Mouse (Mus musculus): ENCODE measurements at regions not wholly inside any gene's neighbourhood (a gene's known extent, or its start where the extent isn't known, plus 50 kb on each side); places are given as distances from the start of the nearest gene placed in this dataset.

DNA sequence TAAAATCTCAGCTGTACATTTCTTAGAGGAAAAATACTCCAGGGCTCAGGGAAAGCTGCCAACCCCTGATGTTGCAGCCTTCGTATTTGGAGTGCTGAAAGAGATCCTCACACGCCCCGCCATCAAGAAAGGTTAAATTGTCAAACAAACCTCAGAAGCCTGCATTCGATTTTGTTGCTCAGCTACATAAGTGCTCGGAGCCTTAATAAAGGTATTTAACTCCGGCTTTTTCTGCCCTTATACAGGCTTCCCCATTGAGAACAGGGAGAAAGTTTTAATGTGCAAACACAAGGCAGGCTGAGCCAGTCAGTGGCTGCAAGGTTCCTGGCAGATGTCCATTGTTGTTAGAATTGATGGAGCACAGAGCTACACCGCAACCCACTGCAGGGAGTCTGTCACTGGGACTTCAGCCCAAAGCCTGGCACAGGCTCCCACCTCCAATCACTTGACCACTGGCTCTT, 107.0 kb upstream of the Tmc3 start:
- TF ChIP-seq POLR2A (IDR thresholded peaks at IDR 0.05; ENCODE audit: low read depth, low read length) (no peak), CTCF (IDR thresholded peaks at IDR 0.05; ENCODE audit: extremely low read depth, insufficient read depth, insufficient read length, insufficient replicate concordance) (no peak)

All from spleen, adult 2 months (tissue).